Mouse (Mus musculus): ENCODE data around the gene Slc5a9. TPM values are rescaled to one million over a fixed set of nuclear protein-coding genes. Genes with fewer than 3 reads are reported as not detected.

The Slc5a9 gene
- polyA plus RNA-seq, 1 experiment from 2014 or later: not detected

Other genes with a start within 250 kb of the Slc5a9 start
- gene Spata6, start 182.9 kb downstream of the Slc5a9 start, polyA plus RNA-seq (2014; fragmentation: Nextera tagmentation; extraction: Ambion mirVana): 30.6 and 32.2 TPM in 2 replicates
- gene Skint8, start 16.5 kb upstream of the Slc5a9 start, polyA plus RNA-seq (2014; fragmentation: Nextera tagmentation; extraction: Ambion mirVana): not detected in 2 replicates
- gene Skint7, start 70.0 kb upstream of the Slc5a9 start, polyA plus RNA-seq (2014; fragmentation: Nextera tagmentation; extraction: Ambion mirVana): not detected in 2 replicates
- gene Skint1, start 103.4 kb upstream of the Slc5a9 start, polyA plus RNA-seq (2014; fragmentation: Nextera tagmentation; extraction: Ambion mirVana): not detected in 2 replicates
- not detected in 2 replicates for gene Skint4, start 169.1 kb upstream of the Slc5a9 start, polyA plus RNA-seq (2014; fragmentation: Nextera tagmentation; extraction: Ambion mirVana)